Mouse (Mus musculus) erythroblast, embryonic 14.5 days (primary cell): ENCODE measurements around the gene Fank1. TPM values are rescaled to one million over a fixed set of nuclear protein-coding genes. Genes with fewer than 3 reads are reported as not detected.

Experiments
- H3K27me3 ChIP-seq: 2 replicates; pipeline ENCODE4 v1.6.1; 2012; ENCODE audit warnings: inconsistent platforms; ENCODE audit not compliant: control insufficient read depth
- H3K36me3 ChIP-seq: 2 replicates; pipeline ENCODE4 v1.6.1; 2012; ENCODE audit warnings: mild to moderate bottlenecking, inconsistent platforms; ENCODE audit not compliant: control insufficient read depth
- H3K4me1 ChIP-seq: 2 replicates; pipeline ENCODE4 v1.6.1; 2012; ENCODE audit warnings: inconsistent platforms; ENCODE audit not compliant: control insufficient read depth
- H3K4me3 ChIP-seq: replicated peaks from 2 replicates; pipeline ENCODE3; 2012; ENCODE audit warnings: moderate library complexity, mild to moderate bottlenecking, inconsistent platforms
- H3K9me3 ChIP-seq: 2 replicates; pipeline ENCODE4 v1.6.1; 2012; ENCODE audit warnings: low read length, inconsistent platforms, mixed read lengths; ENCODE audit not compliant: control insufficient read depth
- GATA1 ChIP-seq: IDR thresholded peaks from 2 replicates; pipeline ENCODE4 v1.6.1; 2012; ENCODE audit warnings: low read length, inconsistent platforms, mixed read lengths
- TAL1 ChIP-seq: IDR thresholded peaks from 3 replicates; pipeline ENCODE4 v1.6.1; 2012; ENCODE audit warnings: low read length, inconsistent platforms, mixed read lengths
- polyA plus RNA-seq: library from polyadenylated mRNA; stranded (reverse); fragments of >175 nt; gene quantifications from 2 replicates; pipeline ENCODE4 v1.2.3, GENCODE M21; 2012

Fank1 gene
- polyA plus RNA-seq, 1 experiment: not detected

DNA sequence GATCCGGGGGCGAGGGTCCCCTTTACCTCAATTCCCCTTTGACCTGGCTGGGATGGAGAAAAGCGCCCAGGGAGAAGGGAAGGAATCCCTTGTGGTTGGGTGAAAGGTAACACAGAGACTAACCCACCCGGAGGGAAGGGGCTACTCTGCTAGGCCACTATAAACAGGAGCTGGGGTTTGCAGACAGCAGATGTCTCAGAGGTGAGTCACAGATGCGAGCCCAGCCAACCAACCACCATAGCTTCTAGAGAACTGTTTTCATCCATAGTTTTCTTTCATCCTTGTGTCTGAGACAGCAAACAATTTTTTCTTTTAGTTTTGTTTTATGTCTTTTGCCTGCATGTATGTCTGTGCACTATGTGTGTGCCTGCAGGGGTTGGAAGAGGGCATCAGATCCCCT lies 23.3 kb downstream of the Fank1 start:
- no peak for TF ChIP-seq TAL1
- no peak for TF ChIP-seq GATA1
- no peaks in the 10 kb centered on the region for H3K4me1 ChIP-seq
- no peaks in the 10 kb centered on the region for H3K36me3 ChIP-seq
- no peaks in the 10 kb centered on the region for H3K9me3 ChIP-seq
- no peaks in the 10 kb centered on the region for H3K27me3 ChIP-seq
- no peak overlapping the region for H3K4me3 ChIP-seq

DNA sequence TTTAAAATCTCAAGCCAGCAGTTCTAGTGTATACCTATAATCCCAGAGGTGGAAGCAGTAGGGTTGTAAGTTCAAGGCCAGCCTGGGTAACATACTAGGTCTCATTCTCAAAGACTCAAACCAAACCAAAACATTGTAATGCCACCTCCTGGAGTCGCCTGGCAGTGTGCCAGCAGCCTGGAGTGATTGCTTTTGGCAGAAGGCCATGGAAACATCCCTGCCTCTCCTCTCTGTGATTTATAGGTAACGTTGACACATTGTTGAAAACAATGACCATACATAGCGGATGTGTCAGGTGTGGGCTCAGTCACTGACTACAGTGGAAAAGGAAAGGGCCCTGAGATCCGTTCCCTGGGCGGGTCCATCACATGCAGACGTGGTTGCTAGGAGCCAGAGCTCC lies 25.2 kb downstream of the Fank1 start:
- Histone ChIP-seq H3K4me3 (no peak overlapping the region), H3K36me3 (no peaks in the 10 kb centered on the region), H3K27me3 (no peaks in the 10 kb centered on the region; the same call in 1 of the 2 replicates), H3K4me1 (no peaks in the 10 kb centered on the region), H3K9me3 (no peaks in the 10 kb centered on the region)
- TF ChIP-seq GATA1: no peak
- no peak for TF ChIP-seq TAL1

- no peaks in the 10 kb centered on the region for H3K4me1 ChIP-seq
- H3K9me3 ChIP-seq: no peaks in the 10 kb centered on the region
- TF ChIP-seq GATA1 (no peak), TAL1 (no peak)
- H3K36me3 ChIP-seq: no peaks in the 10 kb centered on the region
- H3K27me3 ChIP-seq: no peaks in the 10 kb centered on the region; the same call in 1 of the 2 replicates
- no peak overlapping the region for H3K4me3 ChIP-seq
Observed at GRCm38 (mm10) chr7:133805614-133806175, 29.0 kb downstream of the Fank1 start.

DNA sequence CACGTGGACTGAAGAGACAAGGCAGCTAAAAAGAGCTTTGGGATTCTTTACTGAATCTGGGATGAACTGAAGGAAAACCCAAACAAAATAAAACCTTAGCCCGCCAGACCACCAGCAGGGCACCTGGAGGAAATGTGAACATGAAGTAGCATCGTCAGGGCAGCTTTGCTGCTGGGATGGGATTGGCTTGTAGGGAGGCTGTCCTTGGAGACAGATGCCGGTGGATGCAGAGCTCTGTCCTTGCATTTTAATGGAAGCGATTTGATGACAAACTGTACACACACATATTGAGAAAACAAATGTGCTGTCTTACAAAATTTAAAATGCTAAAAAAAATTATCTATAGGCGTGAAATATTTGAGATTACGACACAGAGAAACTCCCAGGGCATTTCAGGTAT lies 36.3 kb downstream of the Fank1 start:
- no peak for TF ChIP-seq GATA1
- no peak for TF ChIP-seq TAL1
- H3K27me3 ChIP-seq: no peaks in the 10 kb centered on the region

GRCm38 (mm10) chr7:133813331-133813730 lies 36.7 kb downstream of the Fank1 start:
- TF ChIP-seq TAL1: no peak
- TF ChIP-seq GATA1: no peak
- Histone ChIP-seq H3K36me3 (no peaks in the 10 kb centered on the region), H3K27me3 (no peaks in the 10 kb centered on the region), H3K4me1 (no peaks in the 10 kb centered on the region), H3K4me3 (no peak overlapping the region), H3K9me3 (peaks cover 2% of the 10 kb centered on the region; the same call in 1 of the 2 replicates)

More for the DNA sequence above, 36.3 kb downstream of the Fank1 start:
- Histone ChIP-seq H3K36me3 (no peaks in the 10 kb centered on the region), H3K4me3 (no peak overlapping the region), H3K4me1 (no peaks in the 10 kb centered on the region), H3K9me3 (peaks cover 2% of the 10 kb centered on the region; the same call in 1 of the 2 replicates)

DNA sequence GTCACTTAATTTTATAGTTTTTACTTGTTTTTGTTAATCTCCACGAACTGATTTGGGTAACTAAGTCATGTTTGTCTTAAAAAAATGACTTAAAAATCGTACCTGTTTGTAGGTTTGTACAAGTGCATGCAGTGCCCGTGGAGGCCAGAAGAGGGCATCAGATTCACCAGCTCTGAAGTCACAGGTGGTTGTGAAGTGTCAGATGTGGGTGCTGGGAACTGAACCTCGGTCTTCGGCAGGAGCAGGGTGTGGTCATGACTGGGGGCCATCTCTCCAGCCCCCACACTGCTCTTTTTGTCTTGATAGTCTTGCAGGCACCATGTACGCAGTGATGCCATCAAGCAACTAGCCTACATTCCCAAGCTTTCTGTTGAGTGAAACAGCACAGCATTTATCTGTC lies 47.1 kb downstream of the Fank1 start:
- no peak for TF ChIP-seq GATA1
- TF ChIP-seq TAL1: no peak
- Histone ChIP-seq H3K4me3 (no peak overlapping the region), H3K27me3 (no peaks in the 10 kb centered on the region), H3K4me1 (peaks cover 3% of the 10 kb centered on the region), H3K9me3 (peaks cover 3% of the 10 kb centered on the region; the same call in 1 of the 2 replicates), H3K36me3 (no peaks in the 10 kb centered on the region)

DNA sequence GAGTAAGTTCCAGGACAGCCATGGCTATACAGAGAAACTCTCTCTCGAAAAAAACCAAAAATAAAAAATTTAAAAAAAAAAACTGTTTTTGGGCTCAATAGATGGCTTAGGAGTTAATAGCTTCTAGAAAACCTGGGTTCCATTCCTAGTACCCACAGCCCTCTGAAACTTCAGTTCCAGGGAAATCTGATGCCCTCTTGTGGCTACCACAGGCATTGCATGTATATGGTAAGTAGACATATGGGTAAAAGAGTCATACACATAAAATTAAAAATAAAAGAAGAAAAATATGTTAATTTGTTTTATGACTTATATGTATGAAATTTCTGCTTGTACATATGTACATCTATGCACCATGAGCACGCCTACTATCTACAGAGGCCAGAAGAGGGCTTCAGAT lies 47.9 kb downstream of the Fank1 start:
- TF ChIP-seq TAL1 (no peak), GATA1 (no peak)

GRCm38 (mm10) chr7:133828514-133828913 lies 51.9 kb downstream of the Fank1 start:
- Histone ChIP-seq H3K36me3 (no peaks in the 10 kb centered on the region), H3K4me3 (no peak overlapping the region), H3K9me3 (peaks cover 3% of the 10 kb centered on the region; the same call in 1 of the 2 replicates), H3K27me3 (no peaks in the 10 kb centered on the region), H3K4me1 (peaks cover 3% of the 10 kb centered on the region)
- no peak for TF ChIP-seq GATA1
- no peak for TF ChIP-seq TAL1

More for the DNA sequence above, 47.9 kb downstream of the Fank1 start:
- H3K4me1 ChIP-seq: peaks cover 3% of the 10 kb centered on the region
- peaks cover 3% of the 10 kb centered on the region; the same call in 1 of the 2 replicates for H3K9me3 ChIP-seq
- no peaks in the 10 kb centered on the region for H3K36me3 ChIP-seq
- H3K27me3 ChIP-seq: no peaks in the 10 kb centered on the region
- H3K4me3 ChIP-seq: no peak overlapping the region

GRCm38 (mm10) chr7:133829579-133829978 lies 52.9 kb downstream of the Fank1 start:
- no peaks in the 10 kb centered on the region for H3K9me3 ChIP-seq
- H3K36me3 ChIP-seq: no peaks in the 10 kb centered on the region
- H3K27me3 ChIP-seq: no peaks in the 10 kb centered on the region
- H3K4me1 ChIP-seq: peaks cover 3% of the 10 kb centered on the region
- no peak overlapping the region for H3K4me3 ChIP-seq
- TF ChIP-seq GATA1 (no peak), TAL1 (no peak)

DNA sequence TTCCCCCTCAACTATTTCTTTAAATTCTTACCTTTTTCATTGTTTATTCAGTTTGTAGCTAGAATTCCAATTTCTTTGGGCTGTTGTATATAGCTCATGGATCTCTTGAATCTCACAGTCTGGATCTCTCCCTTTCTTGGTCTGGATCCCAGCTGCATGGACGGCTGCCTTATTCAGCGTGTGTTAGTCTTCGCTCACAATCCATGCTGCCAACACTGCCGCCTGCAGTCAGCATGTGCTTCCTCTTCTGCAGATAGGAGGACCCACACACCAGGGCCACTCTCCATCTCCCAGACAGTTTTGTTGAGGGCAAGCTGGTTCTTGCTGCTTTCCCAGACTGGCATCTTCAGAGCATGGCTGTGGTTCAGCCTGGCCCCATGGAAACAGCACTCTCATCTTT lies 62.9 kb downstream of the Fank1 start:
- Histone ChIP-seq H3K4me1 (no peaks in the 10 kb centered on the region), H3K36me3 (no peaks in the 10 kb centered on the region), H3K4me3 (no peak overlapping the region), H3K9me3 (no peaks in the 10 kb centered on the region), H3K27me3 (no peaks in the 10 kb centered on the region)
- no peak for TF ChIP-seq GATA1
- TF ChIP-seq TAL1: no peak
